Mouse (Mus musculus) frontal cortex, postnatal 36 days (tissue): ENCODE results near the gene Hephl1.

Experiments used
- DNase-seq, 2 experiments: peaks; one replicate each; pipeline ENCODE4 v3.0.0; 2022; ENCODE audit warnings: low spot score in 2 of 2

Hephl1 gene

GRCm38 (mm10) chr9:15017791-15018755, 93.8 kb downstream of the Hephl1 start:
- DNase-seq = peak; percentile 54

GRCm38 (mm10) chr9:15015223-15015956, 96.5 kb downstream of the Hephl1 start:
- peak; percentile 76 to 89 for DNase-seq

- no peak for DNase-seq
Observed at GRCm38 (mm10) chr9:15007566-15007965, 104.3 kb downstream of the Hephl1 start.

- no peak for DNase-seq
Observed at GRCm38 (mm10) chr9:15004298-15004685, 107.6 kb downstream of the Hephl1 start.

GRCm38 (mm10) chr9:15003676-15004297, 108.1 kb downstream of the Hephl1 start:
- no peak for DNase-seq

- DNase-seq = no peak
Observed at GRCm38 (mm10) chr9:15002995-15003613, 108.8 kb downstream of the Hephl1 start.
